Mouse (Mus musculus) hindlimb bud, embryonic 11.5 days (tissue): ENCODE measurements around the gene Foxn3.
A peak's percentile ranks its signal among the peaks of the same experiment; 100 is the strongest.

Source experiments
- DNase-seq: peaks from one replicate; pipeline ENCODE4 v3.0.0-alpha.2; 2012; ENCODE audit warnings: low read depth, low spot score; ENCODE audit errors: extremely low spot score

Gene Foxn3

DNA sequence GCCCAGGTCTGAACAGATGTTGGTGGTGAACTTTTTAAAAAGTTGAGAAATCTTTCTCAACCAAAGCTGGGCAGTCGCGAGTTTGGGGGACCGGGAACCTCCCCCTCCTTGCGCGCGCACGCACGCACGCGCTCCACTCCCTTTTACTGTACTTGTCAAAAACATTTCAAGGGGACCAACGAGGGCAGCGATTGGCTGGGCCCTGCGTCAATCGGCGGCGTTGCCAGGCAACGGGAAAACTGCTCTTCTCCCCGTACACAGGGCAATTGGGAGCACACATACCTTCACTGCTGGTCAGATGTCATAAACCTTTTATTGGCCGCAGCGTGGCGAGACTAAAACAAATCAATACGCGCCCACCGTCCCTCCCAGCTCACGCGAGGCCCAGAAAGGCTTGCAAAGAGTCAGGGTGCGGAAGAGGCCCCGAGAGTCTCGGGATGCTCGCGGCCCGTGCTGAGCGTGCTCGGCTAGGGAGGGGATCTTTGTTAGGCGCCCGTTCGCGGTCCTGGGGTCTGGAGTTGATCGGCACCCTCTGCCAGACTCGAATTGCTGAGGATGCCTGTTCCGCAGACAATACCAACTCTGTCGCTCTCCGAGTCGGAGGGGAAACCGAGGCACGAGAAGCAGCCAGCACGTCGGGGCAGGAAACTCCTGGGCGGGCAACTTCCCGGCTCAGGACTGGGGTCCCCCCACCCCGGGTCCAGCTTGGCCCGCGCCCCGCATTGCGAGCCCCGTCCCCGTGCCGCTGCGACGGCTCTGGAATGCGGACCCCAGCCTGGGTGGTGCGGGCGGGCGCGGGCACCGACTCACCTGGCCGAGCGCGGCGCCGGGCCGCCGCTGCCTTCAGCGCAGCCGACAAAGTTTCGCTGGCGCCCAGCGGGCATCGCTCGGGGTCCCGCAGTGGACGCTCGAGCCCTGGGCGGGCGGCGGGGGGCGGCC is 171.2 kb downstream of the Foxn3 start:
- DNase-seq, result peak; percentile 92

DNA sequence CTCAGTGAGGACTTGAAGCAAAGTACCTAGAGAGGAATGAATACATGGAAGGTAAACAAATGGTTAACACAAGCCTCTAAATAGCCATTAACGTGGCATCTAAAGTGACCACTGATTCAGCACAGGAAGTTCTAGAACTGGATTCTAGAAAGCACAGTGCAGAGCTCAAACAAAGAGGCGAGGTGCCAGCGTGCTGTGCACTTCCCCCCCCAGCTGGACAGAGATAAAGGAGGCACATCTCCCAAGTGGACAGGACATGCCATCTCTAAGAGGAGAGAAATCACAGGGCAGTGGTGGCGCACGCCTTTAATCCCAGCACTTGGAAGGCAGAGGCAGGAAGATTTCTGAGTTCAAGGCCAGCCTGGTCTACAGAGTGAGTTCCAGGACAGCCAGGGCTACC is 173.0 kb downstream of the Foxn3 start:
- no peak for DNase-seq

DNA sequence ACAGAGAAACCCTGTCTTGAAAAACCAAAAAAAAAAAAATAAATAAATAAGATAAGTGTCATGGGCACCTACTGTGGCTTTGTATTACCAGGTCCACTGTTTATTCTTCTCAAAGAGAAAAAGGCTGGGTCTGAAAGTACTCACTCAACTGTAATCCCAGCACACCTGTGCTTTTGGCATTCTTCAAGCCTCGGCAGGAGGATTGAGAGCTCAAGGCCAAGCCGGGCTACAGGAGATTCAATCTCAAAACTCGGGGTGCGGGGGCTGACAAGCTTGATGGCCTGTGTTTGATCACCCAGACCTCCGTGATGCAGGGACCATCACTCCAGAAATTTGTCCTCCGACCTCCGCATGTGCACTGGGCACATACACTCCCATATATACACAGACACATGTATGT is 174.1 kb downstream of the Foxn3 start:
- DNase-seq, result no peak

GRCm38 (mm10) chr12:99385897-99386834 is 177.2 kb downstream of the Foxn3 start:
- no peak for DNase-seq

DNA sequence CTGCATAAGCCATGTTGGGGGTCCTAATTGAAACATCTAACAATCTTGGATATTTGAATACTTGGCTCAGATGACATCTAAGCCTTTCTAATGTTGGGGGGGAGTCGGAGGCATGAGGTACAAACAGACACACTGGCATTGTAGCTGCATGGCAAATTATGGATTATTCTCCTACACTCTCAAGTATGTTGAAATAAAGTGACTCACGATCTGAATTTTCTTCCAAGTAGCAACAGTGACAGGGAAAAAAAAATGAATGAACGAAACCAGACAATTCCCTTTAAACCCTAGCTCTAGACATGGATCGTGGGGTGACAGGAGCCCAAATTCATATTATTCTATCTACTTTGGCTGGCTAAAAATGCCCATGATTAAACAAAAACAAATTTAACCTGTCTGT is 178.3 kb downstream of the Foxn3 start:
- DNase-seq, result no peak

DNA sequence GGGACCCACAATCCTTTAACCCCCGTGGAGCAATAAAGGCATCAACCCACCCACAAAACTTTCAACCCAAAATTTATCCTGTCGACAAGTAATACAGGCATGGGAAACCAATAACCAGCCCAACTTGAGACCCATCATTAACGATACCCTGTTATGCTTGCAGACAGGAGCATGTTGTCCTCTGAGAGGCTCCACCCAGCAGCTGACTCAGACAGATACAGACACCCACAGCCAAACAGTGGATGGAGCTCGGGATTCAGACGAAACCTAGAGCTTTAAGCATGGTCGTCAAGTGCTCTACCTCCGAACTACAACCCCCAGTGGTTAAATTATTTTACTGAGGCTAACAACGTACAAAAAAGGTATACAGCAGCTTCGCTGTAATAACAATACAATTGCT is 182.1 kb downstream of the Foxn3 start:
- no peak for DNase-seq

DNA sequence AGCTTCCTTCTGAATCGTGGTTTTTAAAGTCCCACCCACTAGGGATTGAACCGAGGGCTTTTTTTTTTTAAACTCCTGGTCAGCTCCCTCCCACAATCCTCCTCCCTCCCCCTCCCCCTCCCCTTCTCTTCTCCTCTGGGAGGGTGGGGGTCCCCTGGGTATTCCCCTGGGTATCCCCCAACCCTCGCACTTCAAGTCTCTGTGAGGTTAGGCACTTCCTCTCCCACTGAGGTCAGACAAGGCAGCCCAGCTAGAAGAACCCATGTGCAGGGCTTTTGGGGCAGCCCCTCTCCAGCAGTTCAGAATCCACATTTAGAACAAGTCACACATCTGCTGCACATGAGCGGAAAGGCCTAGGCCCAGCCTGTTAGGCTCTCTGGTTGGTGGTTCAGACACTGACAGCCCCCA is 182.5 kb downstream of the Foxn3 start:
- no peak for DNase-seq

DNA sequence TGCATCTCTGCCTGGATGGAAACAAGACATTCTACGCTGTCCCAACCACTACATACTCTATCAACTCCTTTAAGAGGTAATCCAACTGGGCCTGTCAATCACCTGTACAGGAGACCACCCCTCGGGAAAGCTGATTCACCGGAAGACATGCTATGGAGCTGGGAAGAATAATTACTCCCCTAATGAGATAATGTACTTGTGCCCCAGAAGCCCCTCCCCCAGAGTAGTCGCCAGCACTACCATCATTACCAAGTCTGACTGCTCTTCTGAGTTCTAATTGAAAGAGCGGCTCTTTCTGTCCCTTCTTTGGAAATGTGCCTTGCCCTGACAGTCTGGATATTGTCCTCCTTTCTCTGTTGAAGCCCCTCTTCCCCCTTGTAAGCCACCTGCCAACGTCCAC is 183.3 kb downstream of the Foxn3 start:
- no peak for DNase-seq

DNA sequence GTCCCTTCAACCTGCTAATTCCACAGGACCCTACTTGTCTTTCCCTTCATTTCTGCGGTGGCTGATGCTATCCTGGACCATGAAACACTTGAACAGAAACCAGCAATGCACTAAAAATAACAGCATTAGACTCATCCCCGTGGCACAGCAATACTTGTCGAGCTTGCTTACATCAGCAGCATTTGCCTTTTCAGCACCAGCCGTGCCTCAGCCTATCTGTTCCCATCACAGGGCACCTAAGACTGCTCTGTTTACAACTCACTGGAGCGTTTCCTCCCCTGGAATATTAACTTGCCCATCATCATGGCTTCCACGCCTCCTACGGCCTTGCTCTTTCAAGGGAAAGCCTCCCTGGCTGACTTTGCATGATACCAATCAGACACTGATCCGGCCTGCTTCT is 185.1 kb downstream of the Foxn3 start:
- no peak for DNase-seq

- no peak for DNase-seq
Observed at GRCm38 (mm10) chr12:99377705-99378104, 185.7 kb downstream of the Foxn3 start.

GRCm38 (mm10) chr12:99377069-99377468 is 186.3 kb downstream of the Foxn3 start:
- no peak for DNase-seq

DNA sequence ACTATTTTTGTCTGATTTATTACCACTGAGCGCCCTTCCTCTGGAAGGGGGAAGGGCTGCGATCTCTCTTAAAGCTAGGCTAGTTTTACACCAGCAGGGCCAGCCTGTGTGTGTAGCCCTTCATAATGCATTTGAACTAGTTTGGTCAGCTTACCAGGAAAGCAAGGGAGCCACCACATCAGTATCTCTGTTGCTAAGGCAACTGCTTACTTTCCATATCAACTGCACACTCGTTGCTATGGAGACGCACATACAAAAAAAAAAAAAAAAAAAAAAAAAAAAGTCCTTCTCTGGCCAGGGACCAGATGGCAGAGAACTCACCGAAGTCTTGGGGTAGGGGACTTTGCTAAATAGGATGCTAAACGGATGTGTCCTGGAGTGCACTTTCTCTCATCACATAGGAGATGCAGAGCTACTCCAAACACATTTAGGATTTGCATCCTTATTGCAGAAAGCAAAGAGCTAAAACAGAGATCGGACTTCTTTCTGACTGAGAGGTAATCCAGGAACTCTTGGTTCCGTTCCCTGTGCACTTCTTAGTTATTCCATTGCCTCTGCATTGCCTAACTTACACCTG is 187.4 kb downstream of the Foxn3 start:
- no peak for DNase-seq

- no peak for DNase-seq
Observed at GRCm38 (mm10) chr12:99375426-99375825, 188.0 kb downstream of the Foxn3 start.

- DNase-seq, result no peak
Observed at GRCm38 (mm10) chr12:99374099-99374600, 189.2 kb downstream of the Foxn3 start.

DNA sequence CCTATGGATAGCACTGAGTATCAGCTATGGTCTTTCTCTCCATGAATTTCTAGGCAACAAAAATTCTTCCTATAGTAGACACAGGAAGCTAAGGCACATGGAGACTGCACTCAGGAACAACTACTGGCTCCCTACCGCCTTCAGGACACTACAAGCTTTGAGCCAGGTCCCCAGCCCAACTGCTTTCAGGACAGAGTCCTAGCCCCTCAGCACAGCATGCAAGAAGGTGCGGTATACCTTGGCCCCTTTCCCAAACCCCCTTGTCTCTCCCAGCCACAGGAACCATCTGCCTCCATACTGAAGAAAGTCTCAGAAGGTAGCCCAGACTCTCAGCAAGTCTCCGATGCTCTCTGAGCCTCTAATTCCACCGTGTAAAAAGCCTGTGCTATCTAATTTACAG is 189.8 kb downstream of the Foxn3 start:
- DNase-seq, result no peak

- DNase-seq, result no peak
Observed at GRCm38 (mm10) chr12:99371500-99371899, 191.9 kb downstream of the Foxn3 start.

DNA sequence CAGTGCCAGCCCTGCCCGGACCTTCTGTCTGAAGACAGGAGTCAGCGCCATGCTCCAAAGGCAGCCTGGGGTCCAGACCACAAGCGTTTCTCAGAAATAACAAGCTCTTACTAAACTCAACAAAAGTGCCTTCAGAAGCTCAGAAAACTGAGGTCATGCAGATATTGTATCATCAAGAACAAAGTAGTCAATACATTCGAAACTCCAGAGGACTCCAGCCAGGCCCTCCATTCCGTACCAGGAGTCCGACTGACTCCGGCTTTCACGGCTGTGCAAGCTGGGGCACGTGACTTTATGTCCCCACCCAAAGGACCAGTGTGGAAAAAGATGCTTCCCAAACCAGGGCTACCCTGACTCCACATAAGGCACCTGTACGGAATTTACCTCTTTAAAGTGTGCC is 195.1 kb downstream of the Foxn3 start:
- DNase-seq, result no peak

GRCm38 (mm10) chr12:99365999-99366398 is 197.4 kb downstream of the Foxn3 start:
- DNase-seq, result no peak

GRCm38 (mm10) chr12:99364201-99364600 is 199.2 kb downstream of the Foxn3 start:
- DNase-seq, result no peak

DNA sequence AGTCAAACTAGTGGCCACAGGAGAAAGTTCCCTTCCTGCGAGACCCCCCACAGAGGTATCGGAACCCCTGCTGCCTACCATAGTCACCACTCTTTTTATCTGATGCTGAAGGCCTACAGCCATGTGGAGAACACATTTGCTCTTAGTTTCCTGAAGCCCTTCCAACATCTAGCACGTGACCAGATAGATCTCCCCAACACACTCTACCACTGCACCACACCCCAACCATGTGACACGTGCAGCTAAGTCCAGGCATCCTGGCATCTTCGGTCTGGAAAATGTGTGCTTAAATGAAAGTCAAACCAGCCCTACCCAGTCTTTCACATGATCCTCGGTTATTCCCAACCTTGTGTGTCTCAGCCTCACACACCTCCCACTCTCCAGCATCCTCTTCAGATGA is 200.4 kb downstream of the Foxn3 start:
- DNase-seq, result no peak

DNA sequence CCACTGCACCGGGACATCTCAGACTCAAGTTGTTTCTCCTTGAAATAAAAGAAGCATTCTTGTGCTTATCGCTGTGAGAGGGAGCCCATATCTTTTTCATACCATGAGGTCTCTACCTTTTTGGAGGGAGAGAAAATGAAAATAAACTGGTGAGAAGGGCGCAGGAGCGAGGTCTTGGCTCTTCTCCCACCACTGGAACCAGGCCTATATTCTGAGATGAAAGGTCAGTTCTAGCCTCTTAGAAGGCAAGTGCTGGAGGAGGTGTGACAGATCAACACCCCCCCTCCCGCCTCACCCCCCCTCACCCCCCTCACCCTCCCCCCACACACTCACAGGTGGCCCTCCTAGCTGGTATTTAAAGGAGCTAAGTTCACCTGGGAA is 201.6 kb downstream of the Foxn3 start:
- DNase-seq, result no peak
